Mouse (Mus musculus) Muller cell, postnatal 12 days (primary cell): ENCODE results near the gene Cyp21a1.
A peak's percentile ranks its signal among the peaks of the same experiment; 100 is the strongest.
"Not testable (repeated sequence)": the region's sequence is repeated elsewhere in the genome, so short reads cannot be mapped to it uniquely, and the experiment has no call there.

Experiments used
- DNase-seq: peaks from one replicate; pipeline ENCODE4 v3.0.0-alpha.2; 2015; ENCODE audit errors: inconsistent ontology term

Gene Cyp21a1

DNA sequence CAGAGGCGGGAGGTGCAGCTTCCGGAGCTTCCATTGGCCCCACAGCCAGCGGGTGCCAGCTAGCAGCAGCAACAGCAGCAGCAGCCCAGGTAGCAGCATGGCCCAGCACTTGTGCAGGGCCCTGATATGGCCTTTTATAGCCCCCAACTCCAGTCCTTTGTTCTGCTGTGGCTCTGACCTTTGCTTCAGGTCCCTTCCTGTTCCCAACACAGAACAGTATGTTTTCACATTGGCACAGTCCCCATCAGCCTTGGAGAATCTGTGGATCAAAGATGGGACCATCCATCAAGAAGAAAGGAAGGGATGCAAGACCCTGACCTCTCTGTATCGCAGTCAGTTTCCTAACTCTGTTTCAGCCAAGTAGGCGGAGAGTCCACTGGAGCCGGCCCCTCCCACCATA is at the start of gene Cyp21a1:
Cyp21a1 (minus strand) TSS at position 261 of the 400 bp plus-strand sequence.
- DNase-seq = not testable (repeated sequence)

DNA sequence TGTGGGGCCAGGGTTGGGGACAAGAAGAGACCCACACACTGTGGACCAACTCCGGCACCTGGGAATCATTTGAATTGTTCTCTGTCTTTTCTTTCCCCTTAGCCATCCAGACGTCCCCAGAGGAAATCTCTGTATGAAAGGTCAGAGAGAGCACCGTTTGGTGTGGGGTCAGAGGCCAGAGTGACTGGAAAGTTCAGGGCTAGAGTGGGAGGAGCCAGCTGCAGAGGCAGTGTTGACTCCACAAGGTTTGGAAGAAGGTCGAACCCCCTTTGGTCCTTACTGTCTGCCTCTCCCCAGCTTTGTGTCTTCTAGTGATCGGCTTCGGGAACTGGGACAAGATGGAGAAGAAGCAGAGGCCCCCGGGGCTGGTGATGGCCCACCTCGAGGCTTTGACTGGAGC is 49.1 kb upstream of the Cyp21a1 start:
- DNase-seq = no peak

DNA sequence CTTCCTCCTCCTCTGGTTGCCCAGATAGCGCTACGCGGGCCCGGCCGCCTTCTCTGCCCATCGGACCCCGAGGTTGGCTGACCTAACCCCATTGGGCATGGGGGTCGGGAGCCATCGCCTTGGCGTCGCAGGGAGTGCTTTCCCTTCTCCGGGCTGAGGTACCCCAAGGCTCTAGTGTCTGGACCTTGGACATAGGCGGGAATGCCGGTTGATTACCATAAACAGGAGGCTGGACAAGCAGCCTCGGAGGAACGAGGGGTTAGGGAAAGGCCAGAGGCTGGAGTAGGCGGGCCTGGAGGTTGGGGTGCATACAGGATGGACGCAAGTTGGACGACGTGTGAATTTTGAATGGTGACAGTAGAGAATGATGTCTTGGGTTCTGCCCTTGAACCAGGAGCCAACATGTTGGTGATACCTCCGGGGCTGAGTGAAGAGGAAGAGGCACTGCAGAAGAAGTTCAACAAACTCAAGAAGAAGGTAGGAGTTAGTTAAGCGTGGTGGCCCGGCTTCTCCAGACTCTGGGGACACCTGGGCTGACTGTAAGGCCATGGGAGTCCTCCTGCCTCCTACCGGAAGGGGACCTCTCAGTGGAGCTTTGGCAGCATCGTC is 46.3 kb upstream of the Cyp21a1 start:
- DNase-seq = peak; percentile 15

DNA sequence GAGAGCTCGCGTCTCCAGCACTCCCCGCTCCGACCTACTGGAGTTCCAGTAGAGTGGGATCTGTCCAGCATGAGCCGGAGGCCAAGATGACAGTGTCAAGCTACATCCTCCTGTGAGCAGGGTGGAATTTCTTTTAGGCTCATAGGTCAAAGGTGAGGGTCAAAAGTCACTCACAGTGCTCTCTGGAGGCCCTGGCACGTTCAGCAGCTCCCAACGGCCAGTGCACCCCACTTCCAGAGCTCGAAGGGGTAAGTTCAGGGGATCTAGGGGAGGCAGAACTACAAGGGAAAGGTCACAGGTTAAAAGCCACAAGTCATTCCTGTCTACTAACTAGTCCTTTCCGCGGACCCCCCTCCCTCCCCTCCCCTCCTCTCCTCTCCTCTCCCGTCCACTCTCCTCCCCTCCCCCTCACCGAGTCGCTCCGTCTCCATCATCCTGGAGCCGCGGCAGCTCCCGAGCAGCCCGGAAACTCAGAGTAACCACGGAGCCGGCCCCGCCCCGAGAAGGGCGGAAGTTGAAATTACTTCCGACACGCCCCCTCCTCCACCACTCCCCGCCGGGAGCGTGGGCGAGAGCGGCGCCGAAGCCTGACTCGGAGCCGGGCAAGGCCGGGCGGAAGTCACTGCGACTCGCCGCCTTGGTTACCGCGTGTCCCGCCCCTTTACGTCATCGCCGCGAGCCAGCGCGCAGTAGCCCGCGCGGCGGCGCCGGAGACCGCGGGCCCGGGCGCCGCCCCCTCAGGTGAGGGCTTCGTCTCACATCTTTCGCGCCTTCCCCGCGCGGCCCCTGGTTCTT is 45.6 kb upstream of the Cyp21a1 start, which contains the start of the genes Skiv2l and Nelfe:
Skiv2l (minus strand) TSS at position 489 of the 795 bp plus-strand sequence.
Nelfe (plus strand) TSS at position 670 of the 795 bp plus-strand sequence.
- peak; percentile 99 for DNase-seq

DNA sequence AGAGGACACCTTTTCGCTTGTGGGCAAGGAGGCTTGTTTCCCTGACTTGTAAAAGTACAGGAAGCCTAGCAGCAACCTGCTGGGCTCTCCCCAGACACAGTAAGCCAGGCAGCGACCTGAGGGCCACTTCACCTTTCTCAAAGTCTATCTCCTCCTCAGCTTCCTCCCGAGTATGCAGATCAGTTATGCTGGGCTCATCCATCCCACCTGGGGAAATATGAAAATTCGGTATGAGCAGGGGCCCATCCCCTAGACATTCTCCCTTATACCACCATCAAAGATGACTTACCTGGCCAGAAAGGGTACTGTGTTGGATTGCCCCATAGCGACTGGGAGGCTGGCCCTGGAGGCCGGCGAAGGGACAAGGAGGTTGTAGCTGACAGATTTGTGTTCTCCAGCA is 43.3 kb upstream of the Cyp21a1 start:
- DNase-seq = no peak

DNA sequence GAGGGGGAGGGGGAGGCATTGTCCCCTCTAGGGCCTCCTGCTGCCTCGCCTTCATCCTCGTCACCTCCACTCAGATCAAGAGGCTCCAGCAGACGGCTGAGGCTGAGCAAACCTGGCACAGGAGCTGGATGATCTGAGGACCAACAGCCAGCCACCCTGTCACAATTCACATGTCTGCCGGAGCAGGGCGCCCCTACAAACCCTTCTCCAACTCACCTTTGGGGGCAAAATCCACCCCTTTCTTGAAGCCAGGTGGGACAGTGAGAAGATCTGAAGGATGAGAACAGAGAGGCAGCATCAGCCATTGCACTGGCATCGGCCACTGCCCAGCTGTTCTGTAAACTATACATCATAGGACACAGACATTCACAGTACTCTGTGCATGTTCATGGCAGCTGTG is 42.8 kb upstream of the Cyp21a1 start:
- DNase-seq = no peak

DNA sequence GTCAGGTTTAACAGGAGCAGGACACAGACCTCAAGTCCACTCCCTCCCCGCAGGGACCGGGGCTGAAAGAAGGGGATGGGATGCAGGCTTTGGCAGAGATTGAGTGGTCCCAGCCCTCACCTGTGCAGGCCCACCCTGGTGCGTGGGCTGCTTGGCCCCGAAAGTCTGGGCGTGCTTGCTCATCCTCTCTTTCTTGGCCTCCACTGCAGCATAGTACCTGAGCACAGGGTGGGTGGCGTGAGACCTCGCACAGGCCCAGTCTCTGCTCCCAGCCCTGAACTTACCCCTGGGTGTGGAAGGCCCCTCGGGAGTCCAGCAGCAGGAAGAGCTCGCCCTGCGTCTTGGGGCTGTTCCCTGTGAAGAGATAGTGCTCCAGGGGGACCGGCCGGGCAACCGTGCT is 40.5 kb upstream of the Cyp21a1 start:
- no peak for DNase-seq

DNA sequence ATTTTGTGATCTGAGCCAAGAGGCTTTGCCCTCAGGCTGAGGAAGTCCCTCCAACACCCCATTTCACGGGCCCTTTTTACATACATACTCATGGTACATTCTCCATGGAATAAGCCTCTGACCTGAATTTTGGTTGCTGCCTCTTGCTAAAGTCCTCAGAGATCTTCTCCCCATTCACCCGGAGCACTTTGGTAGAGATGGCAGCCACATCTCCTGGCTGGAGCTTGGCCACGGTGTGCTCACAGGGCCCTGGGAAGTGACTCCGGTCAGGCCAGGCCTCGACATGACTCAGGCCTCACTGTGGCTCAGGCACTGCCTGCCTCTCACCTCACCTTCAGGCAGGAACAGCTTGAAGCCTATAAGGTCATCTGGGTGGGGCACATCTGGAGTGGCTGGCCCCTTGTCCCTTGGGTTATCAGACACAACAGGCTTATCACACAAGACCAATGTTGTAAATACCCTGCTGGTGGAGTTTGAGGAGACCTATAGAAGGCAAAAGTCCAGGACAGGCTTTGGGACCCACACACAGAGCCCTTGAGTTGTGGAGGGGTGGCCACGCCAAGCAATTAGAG is 36.5 kb upstream of the Cyp21a1 start:
- no peak for DNase-seq

DNA sequence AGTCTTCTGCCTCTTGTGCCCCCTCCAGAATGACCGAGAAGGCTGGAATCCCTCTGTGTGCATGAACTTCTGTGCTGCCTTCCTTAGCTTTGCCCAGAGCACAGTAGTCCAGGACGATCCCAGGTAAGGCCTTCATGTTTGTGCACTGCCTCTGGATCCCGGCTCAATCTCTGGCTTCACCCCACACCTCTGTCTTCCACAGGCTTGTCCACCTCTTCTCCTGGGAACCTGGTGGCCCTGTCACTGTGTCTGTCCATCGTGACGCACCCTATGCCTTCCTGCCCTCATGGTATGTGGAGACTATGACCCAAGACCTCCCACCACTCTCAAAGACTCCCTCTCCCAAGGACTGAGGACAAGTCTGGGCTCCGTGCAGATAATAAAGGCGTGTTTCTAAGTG is 34.4 kb upstream of the Cyp21a1 start:
- no peak for DNase-seq

DNA sequence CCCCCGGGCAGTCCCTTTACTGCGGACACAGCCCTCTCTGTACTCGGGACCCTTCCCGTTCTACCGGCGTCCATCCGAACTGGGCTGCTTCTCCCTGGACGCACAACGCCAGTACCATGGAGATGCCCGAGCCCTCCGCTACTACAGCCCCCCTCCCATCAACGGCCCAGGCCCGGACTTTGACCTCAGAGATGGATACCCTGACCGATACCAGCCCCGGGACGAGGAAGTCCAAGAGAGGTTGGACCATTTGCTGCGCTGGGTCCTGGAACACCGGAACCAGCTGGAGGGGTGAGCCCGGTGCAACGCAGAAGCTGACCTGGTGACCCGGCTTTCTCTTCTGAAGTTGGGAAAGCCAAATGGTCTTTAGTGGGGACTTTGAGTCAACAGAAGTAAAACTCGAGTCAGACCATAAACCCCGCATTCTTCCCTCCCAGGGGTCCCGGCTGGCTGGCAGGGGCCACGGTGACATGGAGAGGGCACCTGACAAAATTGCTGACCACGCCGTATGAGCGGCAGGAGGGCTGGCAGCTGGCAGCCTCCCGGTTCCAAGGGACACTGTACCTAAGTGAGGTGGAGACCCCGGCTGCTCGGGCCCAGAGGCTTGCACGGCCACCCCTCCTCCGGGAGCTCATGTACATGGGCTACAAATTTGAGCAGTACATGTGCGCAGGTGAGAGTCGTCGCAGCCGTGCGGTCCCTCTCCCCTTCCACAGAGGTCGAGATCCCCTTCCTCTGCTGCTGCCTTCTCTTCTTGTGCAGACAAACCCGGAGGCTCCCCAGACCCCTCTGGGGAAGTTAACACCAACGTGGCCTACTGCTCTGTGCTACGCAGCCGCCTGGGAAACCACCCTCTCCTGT is 33.3 kb upstream of the Cyp21a1 start:
- DNase-seq = peak; percentile 6

DNA sequence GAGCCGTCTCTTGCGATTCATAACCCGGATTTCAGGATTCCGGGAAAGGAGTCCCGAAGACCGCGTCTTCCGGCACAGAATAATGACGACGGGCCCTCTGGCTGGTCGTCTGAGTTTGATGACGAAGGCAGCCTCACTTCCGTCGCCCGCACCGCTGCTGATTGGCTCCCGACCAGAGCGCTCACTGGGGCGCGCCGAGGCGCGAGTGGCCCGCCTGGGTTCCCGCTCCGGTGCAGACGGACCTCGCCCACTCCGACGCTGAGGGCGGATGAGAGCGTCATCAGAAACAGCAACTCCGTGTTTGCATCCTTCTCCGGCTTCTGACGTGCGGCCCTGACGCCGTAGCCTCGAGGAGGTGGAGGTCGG is 32.5 kb upstream of the Cyp21a1 start, which contains the start of the genes Stk19 and Dxo:
Stk19 (minus strand) TSS at position 90 of the 366 bp plus-strand sequence.
Dxo (plus strand) TSS at position 164 of the 366 bp plus-strand sequence.
- peak; percentile 96 for DNase-seq

DNA sequence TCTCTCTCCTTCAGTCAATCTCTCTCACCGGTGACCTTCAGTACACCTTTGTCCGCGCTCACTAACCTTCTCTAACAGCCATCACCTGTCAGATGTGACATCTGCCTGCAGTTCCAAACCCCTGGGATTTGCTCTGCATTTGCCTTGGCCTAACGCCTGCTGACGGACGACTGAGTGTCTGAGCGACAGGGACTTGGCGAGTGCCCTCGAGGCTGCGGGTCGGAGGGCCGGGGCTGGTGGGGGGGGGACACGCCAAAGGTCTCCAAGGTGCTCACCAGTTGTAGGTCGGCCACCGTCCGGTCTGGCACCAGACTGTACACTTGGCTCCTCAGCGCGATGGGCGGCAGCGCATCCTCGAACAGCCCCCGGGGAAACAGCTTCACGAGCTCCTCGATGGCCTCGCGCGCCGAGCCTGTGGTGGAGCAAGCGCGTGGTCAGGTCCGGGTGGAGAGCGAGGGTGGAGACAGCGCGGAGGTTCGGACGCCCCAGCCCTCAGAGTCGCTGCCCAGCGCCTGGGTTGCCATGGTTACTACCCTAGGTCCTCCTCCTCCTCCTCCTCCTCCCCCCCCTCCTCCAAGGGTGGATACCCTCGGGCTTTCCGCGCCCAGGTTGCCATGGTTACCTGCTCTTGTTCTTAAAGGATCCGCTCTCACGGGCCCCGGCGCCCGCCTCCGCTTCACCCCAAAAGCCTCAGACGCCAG is 31.9 kb upstream of the Cyp21a1 start:
- no peak for DNase-seq

DNA sequence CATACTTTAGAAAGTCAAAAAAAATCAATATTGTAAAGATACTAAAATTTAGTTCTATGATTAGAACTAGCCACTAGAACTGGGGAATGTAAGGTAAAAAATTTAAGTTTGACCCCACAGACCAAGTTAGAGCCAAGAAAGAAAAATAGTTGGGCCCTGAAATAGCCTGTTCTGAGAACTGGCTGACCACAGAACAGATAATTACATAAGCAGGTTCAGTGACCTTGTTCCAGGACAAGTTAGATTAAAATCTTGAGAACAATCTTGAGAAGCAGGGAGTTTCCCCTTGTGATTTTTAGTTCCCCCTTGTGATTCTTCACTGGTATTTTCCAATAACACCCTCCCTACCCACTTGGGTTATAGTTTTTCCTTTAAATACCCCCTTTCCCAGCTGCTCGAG is 26.4 kb upstream of the Cyp21a1 start:
- not testable (repeated sequence) for DNase-seq

DNA sequence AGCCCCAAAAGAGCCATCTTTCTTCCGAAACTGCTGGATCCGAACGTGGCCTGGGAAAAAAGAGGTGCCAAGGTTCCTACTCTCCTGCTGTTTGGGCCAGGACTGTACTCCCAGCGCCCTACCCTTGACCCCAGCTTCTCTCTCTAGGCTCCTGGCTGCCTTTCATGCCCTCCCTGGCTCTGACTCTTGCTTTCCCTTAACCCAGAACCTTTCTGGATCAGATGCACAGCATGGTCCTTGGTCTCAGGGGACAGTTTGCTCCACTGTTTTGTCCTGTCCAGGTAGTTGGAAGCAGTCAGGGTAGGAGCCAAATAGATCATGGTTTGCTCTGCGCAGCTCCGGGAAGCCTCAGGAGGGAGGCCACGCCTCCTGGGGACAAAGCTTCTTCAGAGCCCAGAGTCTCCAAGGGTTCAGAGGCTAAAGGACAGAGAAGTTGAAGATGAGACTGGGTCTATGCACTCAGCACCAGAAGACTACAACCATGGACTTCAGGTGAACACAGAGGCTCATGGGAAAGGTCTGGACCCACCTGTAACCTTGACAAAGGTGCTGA is 10.5 kb upstream of the Cyp21a1 start:
- no peak for DNase-seq

DNA sequence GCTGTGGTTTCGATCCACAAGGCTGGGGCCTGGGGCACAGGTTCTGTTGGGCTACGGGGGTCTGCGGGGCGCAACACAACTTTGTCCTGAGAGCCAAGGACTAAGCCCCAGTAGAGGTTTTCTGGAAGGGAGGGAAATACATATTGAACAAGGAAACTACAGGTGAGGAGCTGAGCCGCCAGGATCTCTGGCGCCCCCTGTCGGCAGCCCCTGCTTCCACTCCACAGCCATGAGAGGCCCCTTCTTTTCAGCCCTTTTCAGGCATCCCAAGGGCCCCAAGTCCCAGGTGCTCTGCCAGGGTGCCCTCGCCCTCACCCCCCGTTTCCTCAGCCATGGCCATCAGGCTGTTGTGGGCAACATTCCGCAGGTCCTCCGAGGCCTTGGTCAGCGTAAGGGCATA is 9.4 kb upstream of the Cyp21a1 start:
- DNase-seq = not testable (repeated sequence)

DNA sequence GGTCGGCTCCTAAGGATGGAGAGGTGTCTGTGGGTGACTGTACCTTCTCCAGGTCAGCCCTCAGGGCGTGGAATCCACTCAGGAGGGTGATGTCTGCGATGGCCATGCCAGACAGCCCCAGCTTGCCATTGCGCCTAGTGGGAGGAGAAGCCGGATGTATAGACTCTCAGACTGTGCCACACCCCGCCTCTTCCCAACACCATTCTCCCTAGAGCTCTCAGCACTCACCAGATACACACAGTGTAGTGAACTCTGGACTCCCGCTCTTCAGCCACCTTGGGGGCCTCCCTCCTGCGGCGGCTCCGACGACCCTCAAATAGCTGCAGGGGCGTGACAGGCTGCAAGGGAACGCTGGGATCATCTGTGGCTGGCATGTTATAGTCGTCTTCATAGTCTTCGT is 6.9 kb upstream of the Cyp21a1 start:
- DNase-seq = no peak

DNA sequence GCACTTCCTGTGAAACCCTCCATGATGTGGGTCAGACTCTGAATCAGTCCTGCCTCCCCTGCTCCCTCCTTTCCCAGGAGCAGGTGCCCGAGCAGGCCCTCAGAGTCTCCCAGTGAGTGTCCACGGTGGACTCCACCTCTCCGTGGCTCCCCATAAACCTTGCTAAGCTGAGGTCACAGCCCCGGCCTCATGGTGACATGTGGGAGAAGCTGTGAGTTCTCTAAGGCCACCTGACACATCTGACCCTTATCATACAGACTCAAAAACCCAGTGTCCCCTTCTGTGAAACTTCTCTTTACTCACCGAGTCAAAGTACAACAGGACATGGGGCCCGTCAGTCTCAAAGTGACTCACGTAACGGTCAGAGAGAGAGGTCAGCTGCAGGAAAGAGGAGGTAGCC is 6.5 kb upstream of the Cyp21a1 start:
- not testable (repeated sequence) for DNase-seq

DNA sequence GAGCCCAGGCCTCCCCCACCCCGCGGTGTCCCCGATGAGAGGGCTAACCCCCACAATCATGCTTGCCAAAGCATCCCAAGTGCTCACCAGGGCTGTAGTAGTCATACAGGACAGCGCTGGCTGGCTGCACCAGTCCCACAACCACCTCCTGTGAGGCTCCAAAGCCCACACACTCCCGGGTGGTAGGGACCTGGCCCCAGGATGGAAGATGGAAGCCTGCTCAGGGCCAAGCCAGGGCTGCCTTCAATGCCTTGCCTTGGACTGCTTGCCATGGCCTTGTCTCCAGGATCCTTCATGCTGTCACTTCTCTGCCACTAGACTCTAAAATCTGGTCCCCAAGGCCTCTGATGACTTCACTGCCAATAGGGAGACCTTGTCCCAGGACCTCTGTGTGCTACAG is 6.0 kb upstream of the Cyp21a1 start:
- DNase-seq = not testable (repeated sequence)

DNA sequence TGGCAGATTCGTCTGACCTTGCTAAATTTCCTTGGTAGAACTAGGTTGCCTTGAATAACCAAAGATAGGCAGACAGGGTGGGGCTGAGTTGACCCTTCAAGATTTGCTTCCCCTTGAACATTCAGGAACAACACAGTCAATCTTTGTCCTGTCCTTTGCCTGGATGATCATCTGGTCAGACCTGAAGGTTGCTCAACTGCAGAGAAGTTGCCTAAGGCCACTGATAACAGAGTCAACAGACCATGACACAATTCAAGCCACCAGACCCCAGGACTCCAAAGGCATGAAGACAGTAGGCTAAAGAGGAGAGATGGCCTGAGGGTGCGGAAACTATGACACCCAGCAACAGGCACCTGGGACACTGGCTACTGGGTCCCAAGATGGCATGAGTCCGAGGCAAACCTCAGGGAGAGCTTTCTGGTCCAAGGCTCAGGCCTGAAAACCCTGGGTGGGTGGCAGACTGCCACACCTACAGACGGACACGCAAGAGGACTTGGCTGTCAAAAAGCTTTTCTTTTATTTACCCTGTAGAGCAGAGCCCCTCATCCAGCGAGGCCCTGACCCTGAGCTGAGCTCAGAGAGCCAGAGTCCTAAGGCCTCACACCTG is 4.3 kb upstream of the Cyp21a1 start:
- no peak for DNase-seq

DNA sequence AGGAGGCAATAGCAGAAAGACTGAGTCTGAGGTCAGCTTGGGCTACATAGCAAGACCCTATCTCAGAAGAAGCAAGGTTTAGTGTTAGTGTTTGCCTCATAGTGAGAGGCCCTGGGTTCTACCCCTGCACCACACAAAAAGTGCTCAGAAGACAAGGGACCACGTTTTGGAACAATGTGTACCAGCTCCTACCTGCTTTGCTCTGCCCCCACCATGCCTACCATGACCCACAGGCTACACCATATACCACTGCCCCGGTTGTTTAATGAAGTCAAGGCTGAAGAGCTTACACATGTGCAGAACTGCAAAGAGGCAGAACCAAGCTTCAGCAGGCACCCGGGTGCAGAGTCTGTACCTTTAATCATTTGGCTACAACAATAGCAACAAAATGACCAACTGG is 2.8 kb upstream of the Cyp21a1 start:
- DNase-seq = no peak
